Mouse (Mus musculus) MEL-GATA-1-ER (cell line): ENCODE measurements around the gene Pcsk6.

Source experiments
- DNase-seq: peaks from one replicate; pipeline ENCODE4 v3.0.0-alpha.2; 2012; ENCODE audit warnings: low read depth; ENCODE audit errors: extremely low read depth

The Pcsk6 gene

DNA sequence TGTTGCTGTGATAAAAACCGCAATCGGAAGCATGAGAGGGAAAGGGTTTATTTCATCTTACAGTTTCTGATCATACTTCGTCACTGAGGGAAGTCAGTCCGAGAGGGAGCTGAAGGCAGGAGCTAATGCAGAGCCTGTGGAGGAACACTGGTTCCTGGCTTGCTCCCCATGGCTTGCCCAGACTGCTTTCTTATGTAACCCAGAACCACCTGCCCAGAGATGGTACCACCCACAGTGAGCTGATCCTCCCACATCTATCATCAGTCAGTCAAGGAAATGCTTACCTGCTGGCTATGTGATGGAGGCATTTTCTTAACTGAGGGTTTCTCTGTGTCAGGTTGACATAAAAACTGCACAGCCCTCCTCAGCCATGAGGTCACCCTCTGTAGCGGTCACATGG is 127.2 kb downstream of the Pcsk6 start:
- no peak for DNase-seq

GRCm38 (mm10) chr7:65992329-65992728 is 130.8 kb downstream of the Pcsk6 start:
- no peak for DNase-seq

DNA sequence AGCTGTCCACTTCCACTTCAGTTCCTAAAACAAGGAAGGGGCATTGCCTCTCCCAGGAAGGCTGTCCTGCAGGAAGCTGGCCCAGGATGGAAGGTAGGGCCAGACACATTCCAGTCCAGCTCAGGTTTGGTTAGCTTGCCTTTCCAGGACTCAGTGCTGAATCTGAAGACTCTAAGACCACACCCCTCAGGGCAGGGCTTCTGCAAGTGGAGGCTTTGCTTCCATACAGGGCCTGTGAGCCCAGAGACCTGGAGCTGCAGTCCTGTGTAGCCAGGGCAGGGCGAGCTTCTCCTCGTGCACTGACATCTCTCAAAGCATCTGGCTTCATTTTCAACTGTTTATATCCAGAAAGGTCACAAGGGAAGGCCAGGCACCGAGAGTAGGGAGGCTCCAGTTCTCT is 131.9 kb downstream of the Pcsk6 start:
- DNase-seq = no peak

DNA sequence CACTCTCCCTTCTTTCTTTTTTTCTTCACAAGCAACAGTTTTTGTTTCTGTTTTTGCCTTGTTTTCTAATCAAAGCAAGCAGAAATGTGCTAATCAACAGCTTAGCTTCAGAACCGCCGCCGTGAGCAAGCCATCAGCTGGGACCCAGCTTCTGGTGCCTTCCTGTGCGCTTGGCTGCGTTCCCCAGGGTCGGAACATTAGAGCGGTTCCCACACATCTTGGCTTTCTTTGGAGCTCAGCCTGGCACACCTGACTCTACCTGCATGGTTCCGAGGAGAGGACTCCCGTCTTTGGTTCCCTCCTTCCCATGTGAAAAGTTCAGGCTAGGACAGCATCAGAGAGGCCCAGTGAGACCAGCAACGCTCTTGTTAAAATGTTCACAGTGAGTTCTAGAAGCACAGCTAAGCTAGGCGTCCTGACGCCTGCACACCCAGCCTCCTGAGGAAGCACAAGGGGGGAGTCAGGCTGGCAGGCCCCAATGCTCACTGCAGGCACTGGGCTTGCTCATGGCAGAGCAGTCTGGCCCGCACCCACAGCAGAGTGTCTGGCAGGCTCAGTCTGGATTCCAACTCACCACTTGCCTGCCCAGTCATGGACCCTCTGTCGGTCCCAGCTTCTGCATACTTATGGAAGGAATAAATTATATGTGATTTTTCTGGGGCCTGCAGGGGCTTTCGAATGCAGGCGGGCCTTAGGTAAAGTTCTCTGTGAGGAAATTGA is 139.7 kb downstream of the Pcsk6 start:
- DNase-seq = no peak

DNA sequence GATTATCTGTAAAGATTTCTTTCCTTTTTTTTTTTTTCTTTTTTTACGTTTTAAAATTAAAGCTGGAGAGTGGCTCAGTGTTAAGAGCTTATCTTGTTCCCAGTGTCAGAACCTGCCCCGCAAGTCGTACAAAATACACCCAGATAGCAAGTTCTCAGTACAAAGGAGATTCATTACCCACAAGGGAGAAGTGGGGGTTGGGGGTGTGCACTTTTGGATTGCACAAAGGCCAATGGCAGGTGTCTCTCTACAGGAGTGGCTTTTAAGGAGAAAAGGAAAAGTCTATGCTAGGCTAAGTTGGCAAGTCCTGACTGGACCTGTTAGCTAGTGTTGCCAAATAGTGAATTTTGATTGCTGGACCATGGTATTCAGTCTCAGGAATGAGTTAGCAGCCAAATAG is 140.3 kb downstream of the Pcsk6 start:
- DNase-seq = no peak

- no peak for DNase-seq
These were observed 141.9 kb downstream of the Pcsk6 start for GRCm38 (mm10) chr7:66003447-66003846.

GRCm38 (mm10) chr7:66003865-66004638 is 142.5 kb downstream of the Pcsk6 start:
- no peak for DNase-seq

GRCm38 (mm10) chr7:66005066-66005465 is 143.5 kb downstream of the Pcsk6 start:
- DNase-seq = no peak

- DNase-seq = no peak
These were observed 146.8 kb downstream of the Pcsk6 start for GRCm38 (mm10) chr7:66008161-66008891.

DNA sequence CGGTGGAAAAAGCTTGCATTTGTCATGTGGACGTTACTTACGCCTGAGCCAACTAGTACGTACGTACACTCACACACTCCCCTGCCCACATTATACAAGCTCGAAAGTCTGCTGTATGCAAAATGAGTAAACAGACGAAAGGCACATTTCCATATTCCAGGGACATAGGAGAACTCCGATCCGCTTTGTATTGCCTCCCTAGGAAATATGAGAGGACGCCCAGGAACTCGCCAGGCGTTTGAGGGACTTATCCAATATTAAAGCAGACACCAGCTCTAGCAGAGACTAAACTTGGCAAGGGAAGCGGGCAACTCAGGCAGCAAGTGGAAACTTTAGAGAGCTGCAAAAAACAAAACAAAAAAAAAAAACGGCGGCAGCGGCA is 147.3 kb downstream of the Pcsk6 start:
- DNase-seq = no peak

DNA sequence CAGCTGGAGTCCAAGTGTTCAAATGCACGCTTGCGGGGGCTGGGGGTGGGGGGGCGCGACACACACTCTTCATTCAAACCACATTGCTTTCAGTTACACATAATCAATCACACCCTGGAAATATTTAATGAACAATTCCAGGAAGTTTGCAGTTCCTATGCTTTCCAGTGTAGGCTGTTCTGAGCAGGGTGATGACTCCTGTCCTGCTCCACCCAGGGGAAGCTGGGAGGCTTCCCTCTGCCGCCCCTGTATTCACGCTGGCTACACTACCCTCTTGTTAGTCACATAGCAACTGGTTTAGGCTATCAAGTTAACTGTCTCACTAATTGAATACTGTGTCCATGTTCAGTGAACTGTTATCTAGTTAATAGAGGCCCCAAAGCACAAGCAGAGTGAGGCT is 149.0 kb downstream of the Pcsk6 start:
- DNase-seq = no peak

GRCm38 (mm10) chr7:66027747-66028146 is 166.2 kb downstream of the Pcsk6 start:
- DNase-seq = no peak

GRCm38 (mm10) chr7:66028766-66029512 is 167.4 kb downstream of the Pcsk6 start:
- no peak for DNase-seq

DNA sequence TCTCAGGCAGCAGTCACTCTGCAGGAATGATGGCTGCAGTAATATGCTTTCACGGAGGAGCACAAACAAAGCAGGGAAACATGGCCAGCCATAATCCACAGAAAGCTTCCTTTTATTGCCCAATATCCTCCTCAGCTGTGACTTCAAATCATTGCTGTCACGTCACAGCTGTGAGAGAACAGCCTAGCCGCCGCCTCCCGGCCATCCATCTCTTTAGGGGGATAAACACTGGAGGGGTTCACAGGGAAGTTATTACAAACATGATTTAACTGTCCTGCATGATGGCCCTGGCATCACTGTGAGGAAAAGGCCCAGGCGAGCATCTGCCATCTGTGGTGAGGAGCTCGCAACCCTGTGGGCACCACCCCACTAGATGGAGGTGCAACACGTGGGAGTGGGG is 175.3 kb downstream of the Pcsk6 start:
- DNase-seq = no peak

DNA sequence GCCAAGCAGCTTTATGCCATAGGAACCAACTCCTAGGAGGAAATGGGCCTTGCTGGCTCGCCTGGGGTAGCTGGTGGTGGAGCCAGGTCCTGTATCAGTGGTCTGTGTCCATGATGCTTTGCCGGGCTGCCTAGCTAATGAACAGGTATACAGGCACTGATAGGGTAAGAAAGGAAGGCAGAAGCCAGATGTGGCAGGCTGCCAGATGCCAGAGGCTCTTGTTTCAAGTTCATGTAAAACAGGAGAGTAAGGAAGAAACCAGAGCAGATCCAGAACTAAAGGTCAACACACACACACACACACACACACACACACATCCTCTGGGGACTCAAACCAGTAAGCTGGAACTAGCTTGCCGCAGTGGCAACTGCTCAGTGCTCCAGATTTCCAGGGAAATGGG is 176.7 kb downstream of the Pcsk6 start:
- DNase-seq = no peak

DNA sequence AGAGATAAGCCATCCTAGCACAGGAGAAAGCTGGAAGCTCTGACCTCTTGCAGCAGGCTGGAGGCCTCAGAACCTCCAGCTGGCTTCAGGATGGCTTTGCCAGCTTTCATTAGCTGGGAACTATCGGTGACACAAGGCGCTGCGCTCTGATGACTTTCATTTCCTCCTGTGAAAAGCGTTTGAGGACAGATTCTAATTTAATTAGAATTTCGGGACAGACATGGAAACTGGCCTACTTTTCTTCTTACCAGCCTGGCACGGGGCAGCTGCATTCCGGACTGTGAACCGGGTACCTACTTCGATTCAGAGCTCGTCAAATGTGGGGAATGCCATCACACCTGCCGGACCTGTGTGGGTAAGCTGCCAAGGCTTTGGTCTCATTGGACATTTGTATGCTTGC is 177.2 kb downstream of the Pcsk6 start:
- DNase-seq = no peak

GRCm38 (mm10) chr7:66040026-66040814 is 178.7 kb downstream of the Pcsk6 start:
- no peak for DNase-seq

- DNase-seq = no peak
These were observed 182.3 kb downstream of the Pcsk6 start, which contains the start of gene Gm45213 for GRCm38 (mm10) chr7:66043552-66044459. Gm45213 (plus strand) TSS chr7:66043602.

- DNase-seq = no peak
These were observed 183.1 kb downstream of the Pcsk6 start for GRCm38 (mm10) chr7:66044617-66045016.
